Mouse (Mus musculus) forebrain, postnatal 0 days (tissue): ENCODE data around the gene Pde4d. TPM values are rescaled to one million over a fixed set of nuclear protein-coding genes. Genes with fewer than 3 reads are reported as not detected.

ENCODE experiments used
- ATAC-seq: fragments of 200-750 bp; cut with Nextera tagmentation; 2 replicates; pipeline ENCODE4 v1.8.0; 2017; ENCODE audit warnings: mild to moderate bottlenecking, moderate library complexity
- DNase-seq: peaks from one replicate; pipeline ENCODE4 v3.0.0-alpha.2; 2015
- H3K27ac ChIP-seq: fragments of 300-500 bp; sonication (generic); 2 replicates; pipeline ENCODE4 v1.5.1; 2014; ENCODE audit warnings: low read depth, mild to moderate bottlenecking, antibody characterized with exemption, low read length, moderate library complexity, mixed read lengths
- H3K27me3 ChIP-seq: fragments of 300-500 bp; sonication (generic); 2 replicates; pipeline ENCODE4 v1.6.1; 2014; ENCODE audit warnings: mild to moderate bottlenecking, low read length, mixed read lengths; ENCODE audit not compliant: insufficient read depth
- H3K36me3 ChIP-seq: fragments of 300-500 bp; sonication (generic); 2 replicates; pipeline ENCODE4 v1.6.1; 2014; ENCODE audit warnings: mild to moderate bottlenecking, moderate library complexity; ENCODE audit not compliant: insufficient read depth
- H3K4me1 ChIP-seq: fragments of 300-500 bp; sonication (generic); 2 replicates; pipeline ENCODE4 v1.6.1; 2014; ENCODE audit warnings: antibody characterized with exemption; ENCODE audit not compliant: insufficient read depth
- H3K4me2 ChIP-seq: fragments of 300-500 bp; sonication (generic); 2 replicates; pipeline ENCODE4 v1.6.1; 2014; ENCODE audit warnings: low read depth, mild to moderate bottlenecking, moderate library complexity
- H3K4me3 ChIP-seq: fragments of 300-500 bp; sonication (generic); 2 replicates; pipeline ENCODE4 v1.5.1; 2014; ENCODE audit warnings: low read depth, low read length, mixed read lengths
- H3K9ac ChIP-seq: fragments of 300-500 bp; sonication (generic); 2 replicates; pipeline ENCODE4 v1.6.1; 2014; ENCODE audit warnings: mild to moderate bottlenecking
- H3K9me3 ChIP-seq: fragments of 300-500 bp; sonication (generic); 2 replicates; pipeline ENCODE4 v1.6.1; 2016; ENCODE audit warnings: low read length
- CTCF ChIP-seq: sonication (generic); IDR thresholded peaks from 2 replicates; pipeline ENCODE4 v1.5.1; 2016; ENCODE audit warnings: antibody characterized with exemption, control low read depth, low read depth
- WGBS: fragments of 180-500 bp; shearing (Covaris S2); extraction: QIAGEN DNeasy Blood & Tissue Kit; methylation state at CpG from one replicate; pipeline ENCODE4 v1.1.7; 2014; 5-methylcytosine and 5-hydroxymethylcytosine counted together
- polyA plus RNA-seq: library from polyadenylated mRNA; unstranded; fragments of >200 nt; fragmentation: Nextera tagmentation; extraction: Ambion mirVana; gene quantifications from 2 replicates; pipeline ENCODE4 v1.2.1, GENCODE M21; 2015
- total RNA-seq: library from RNA; depleted of rRNA; stranded (reverse); fragments of >200 nt; gene quantifications from 2 replicates; pipeline ENCODE4 v1.2.3, GENCODE M21; 2014

Gene Pde4d
- total and polyA plus RNA-seq, 2 experiments from 2014 or later, result 13.2 to 78.8 TPM

- no peak for TF ChIP-seq CTCF
- 80% methylated on average over 13 of the region's 13 CpGs for WGBS
- H3K36me3 ChIP-seq, result no peaks in the 10 kb centered on the region
- DNase-seq (no peak), ATAC-seq (no peak)
- H3K27ac ChIP-seq, result no peak overlapping the region
- H3K4me3 ChIP-seq, result no peak overlapping the region
- H3K27me3 ChIP-seq, result no peaks in the 10 kb centered on the region
- H3K9me3 ChIP-seq, result no peaks in the 10 kb centered on the region
- no peak overlapping the region for H3K4me2 ChIP-seq
- H3K9ac ChIP-seq, result no peak overlapping the region
- H3K4me1 ChIP-seq, result no peaks in the 10 kb centered on the region
Observed at GRCm38 (mm10) chr13:109425548-109425947, 975.8 kb downstream of the Pde4d start.

- H3K9ac ChIP-seq, result no peak overlapping the region
- H3K4me1 ChIP-seq, result no peaks in the 10 kb centered on the region
- ATAC-seq, result no peak
- no peak for TF ChIP-seq CTCF
- DNase-seq, result no peak
- no peaks in the 10 kb centered on the region for H3K9me3 ChIP-seq
- H3K27me3 ChIP-seq, result no peaks in the 10 kb centered on the region
- 78% methylated on average over 5 of the region's 5 CpGs for WGBS
- H3K27ac ChIP-seq, result no peak overlapping the region
- H3K4me3 ChIP-seq, result no peak overlapping the region
- no peaks in the 10 kb centered on the region for H3K36me3 ChIP-seq
- no peak overlapping the region for H3K4me2 ChIP-seq
Observed at GRCm38 (mm10) chr13:109426058-109426457, 976.3 kb downstream of the Pde4d start.

- Histone ChIP-seq H3K36me3 (no peaks in the 10 kb centered on the region), H3K9ac (no peak overlapping the region), H3K4me2 (no peak overlapping the region), H3K4me1 (no peaks in the 10 kb centered on the region), H3K27me3 (no peaks in the 10 kb centered on the region), H3K27ac (no peak overlapping the region), H3K9me3 (no peaks in the 10 kb centered on the region), H3K4me3 (no peak overlapping the region)
- TF ChIP-seq CTCF, result no peak
- ATAC-seq, result no peak
- no peak for DNase-seq
- WGBS, result 85% methylated on average over 7 of the region's 7 CpGs
Observed at GRCm38 (mm10) chr13:109427541-109427940, 977.8 kb downstream of the Pde4d start.

- 95% methylated on average over 2 of the region's 2 CpGs for WGBS
- ATAC-seq (no peak), DNase-seq (no peak)
- no peaks in the 10 kb centered on the region for H3K9me3 ChIP-seq
- no peak overlapping the region for H3K9ac ChIP-seq
- H3K4me3 ChIP-seq, result no peak overlapping the region
- H3K36me3 ChIP-seq, result no peaks in the 10 kb centered on the region
- no peaks in the 10 kb centered on the region for H3K4me1 ChIP-seq
- no peak overlapping the region for H3K4me2 ChIP-seq
- H3K27me3 ChIP-seq, result no peaks in the 10 kb centered on the region
- TF ChIP-seq CTCF, result no peak
- H3K27ac ChIP-seq, result no peak overlapping the region
Observed at GRCm38 (mm10) chr13:109429544-109429943, 979.8 kb downstream of the Pde4d start.

- Histone ChIP-seq H3K9me3 (no peaks in the 10 kb centered on the region), H3K4me3 (no peak overlapping the region), H3K36me3 (no peaks in the 10 kb centered on the region), H3K4me1 (peaks cover 11% of the 10 kb centered on the region), H3K4me2 (no peak overlapping the region), H3K9ac (no peak overlapping the region), H3K27ac (no peak overlapping the region), H3K27me3 (no peaks in the 10 kb centered on the region)
- no peak for ATAC-seq
- TF ChIP-seq CTCF, result no peak
- 76% methylated on average over 4 of the region's 4 CpGs for WGBS
- no peak for DNase-seq
Observed at GRCm38 (mm10) chr13:109437231-109437776, 987.6 kb downstream of the Pde4d start.

GRCm38 (mm10) chr13:109439436-109440161 lies 989.9 kb downstream of the Pde4d start:
- Histone ChIP-seq H3K4me1 (peaks cover 24% of the 10 kb centered on the region), H3K9me3 (no peaks in the 10 kb centered on the region), H3K36me3 (no peaks in the 10 kb centered on the region), H3K4me3 (peak overlapping the region; percentile 67), H3K4me2 (peak overlapping the region; percentile 71), H3K27ac (peak overlapping the region; percentile 95), H3K27me3 (no peaks in the 10 kb centered on the region), H3K9ac (peak overlapping the region; percentile 77)
- no peak for ATAC-seq
- DNase-seq, result no peak
- 66% methylated on average over 5 of the region's 5 CpGs for WGBS
- no peak for TF ChIP-seq CTCF

- Histone ChIP-seq H3K27ac (peak overlapping the region; percentile 95), H3K9me3 (no peaks in the 10 kb centered on the region), H3K4me3 (peak overlapping the region; percentile 67), H3K4me1 (peaks cover 24% of the 10 kb centered on the region), H3K9ac (peak overlapping the region; percentile 77), H3K4me2 (peak overlapping the region; percentile 71), H3K27me3 (no peaks in the 10 kb centered on the region), H3K36me3 (no peaks in the 10 kb centered on the region)
- WGBS, result 0% methylated on average over 8 of the region's 8 CpGs
- peak; percentile 89 for ATAC-seq
- TF ChIP-seq CTCF, result no peak
- peak; percentile 92 for DNase-seq
Observed at GRCm38 (mm10) chr13:109440331-109440730, 990.6 kb downstream of the Pde4d start.
